Mouse (Mus musculus) adrenal gland, postnatal 4 days (tissue): ENCODE measurements around the gene Lgi2. TPM values are rescaled to one million over a fixed set of nuclear protein-coding genes. Genes with fewer than 3 reads are reported as not detected.

Experiments used
- DNase-seq, 2 experiments: peaks; one replicate each; pipeline ENCODE4 v3.0.0; 2021 to 2022; ENCODE audit warnings: low spot score in 2 of 2, mixed read lengths in 2 of 2
- total RNA-seq, 2 experiments: library from RNA; stranded (reverse); gene quantifications; 2 replicates each; pipeline ENCODE4 v1.2.3; 2021

Lgi2 gene
- total RNA-seq, 2 experiments from 2014 or later: 3.7 to 4.4 TPM

- DNase-seq: no peak
Measured at GRCm38 (mm10) chr5:52539483-52539882, 26.8 kb downstream of the Lgi2 start.

- no peak for DNase-seq
Measured at GRCm38 (mm10) chr5:52537024-52537423, 29.2 kb downstream of the Lgi2 start.

GRCm38 (mm10) chr5:52534798-52535590 lies 31.3 kb downstream of the Lgi2 start:
- DNase-seq: no peak

GRCm38 (mm10) chr5:52533705-52534104 lies 32.6 kb downstream of the Lgi2 start:
- DNase-seq: no peak

- no peak for DNase-seq
Measured at GRCm38 (mm10) chr5:52528545-52528944, 37.7 kb downstream of the Lgi2 start.

- DNase-seq: no peak
Measured at GRCm38 (mm10) chr5:52526324-52526986, 39.8 kb downstream of the Lgi2 start.

GRCm38 (mm10) chr5:52524207-52524606 lies 42.1 kb downstream of the Lgi2 start:
- DNase-seq: no peak

GRCm38 (mm10) chr5:52519921-52520320 lies 46.3 kb downstream of the Lgi2 start:
- DNase-seq: no peak

- DNase-seq: no peak
Measured at GRCm38 (mm10) chr5:52516072-52516476, 50.2 kb downstream of the Lgi2 start.

- DNase-seq: peak; percentile 22 to 25
Measured at GRCm38 (mm10) chr5:52515246-52516021, 50.8 kb downstream of the Lgi2 start.

- no peak for DNase-seq
Measured at GRCm38 (mm10) chr5:52511089-52511488, 55.2 kb downstream of the Lgi2 start.

GRCm38 (mm10) chr5:52509416-52509815 lies 56.8 kb downstream of the Lgi2 start:
- no peak for DNase-seq

- DNase-seq: no peak
Measured at GRCm38 (mm10) chr5:52504666-52505065, 61.6 kb downstream of the Lgi2 start.

GRCm38 (mm10) chr5:52504148-52504547 lies 62.1 kb downstream of the Lgi2 start:
- DNase-seq: no peak

GRCm38 (mm10) chr5:52495671-52496070 lies 70.6 kb downstream of the Lgi2 start:
- no peak for DNase-seq

- no peak for DNase-seq
Measured at GRCm38 (mm10) chr5:52491496-52491895, 74.8 kb downstream of the Lgi2 start.

- DNase-seq: no peak
Measured at GRCm38 (mm10) chr5:52487559-52488430, 78.5 kb downstream of the Lgi2 start.
